ENCODE assay signal across 17 mouse cellular contexts in genomic region chr3:144668039-144668438, GRCm38 (mm10).
"Had no signal": no experiment of that assay in that cellular context is flagged by ENCODE, and none has a peak within 500 bp of the region (broad histone marks: within the 10 kb centered on the region; RNA-seq: fewer than 3 reads in every experiment).

No protein-coding gene starts in this region.

- H3K27me3 ChIP-seq: limb, embryonic 15.5 days; midbrain, embryonic 15.5 days; neural tube, embryonic 12.5 days had no signal

- ATAC-seq: intestine, postnatal 0 days had no signal

- H3K4me1 ChIP-seq: limb, embryonic 15.5 days; midbrain, embryonic 15.5 days had no signal

- H3K4me3 ChIP-seq: limb, embryonic 15.5 days; midbrain, embryonic 15.5 days; neural tube, embryonic 12.5 days had no signal

- H3K36me3 ChIP-seq: limb, embryonic 15.5 days; midbrain, embryonic 15.5 days; neural tube, embryonic 12.5 days had no signal

- H3K4me2 ChIP-seq: limb, embryonic 15.5 days; lung, embryonic 14.5 days; midbrain, embryonic 11.5 days; midbrain, embryonic 15.5 days; neural tube, embryonic 12.5 days had no signal

- H3K9me3 ChIP-seq: limb, embryonic 15.5 days; midbrain, embryonic 15.5 days; neural tube, embryonic 12.5 days had no signal

- H3K27ac ChIP-seq: limb, embryonic 15.5 days; midbrain, embryonic 15.5 days; neural tube, embryonic 12.5 days had no signal

- DNase-seq: kidney, adult 8-10 months; kidney, postnatal 36 days; layer of hippocampus, adult 9-11 months; layer of hippocampus, postnatal 36 days; lung, embryonic 14.5 days; lung, postnatal 10 days; lung, postnatal 4 days; retina, postnatal 1 day; right cerebral cortex, postnatal 4 days; spleen, adult 18-20 months; thymus, adult 2 months; thymus, postnatal 25 days had no signal

- H3K9ac ChIP-seq: limb, embryonic 15.5 days; lung, embryonic 14.5 days; midbrain, embryonic 15.5 days; neural tube, embryonic 12.5 days had no signal
